Mouse (Mus musculus) gastrocnemius, postnatal 10 days (tissue): ENCODE results near the gene Zfp982. TPM values are rescaled to one million over a fixed set of nuclear protein-coding genes. Genes with fewer than 3 reads are reported as not detected.
"Not testable (repeated sequence)": the region's sequence is repeated elsewhere in the genome, so short reads cannot be mapped to it uniquely, and the experiment has no call there.

Experiments used
- DNase-seq: peaks from one replicate; pipeline ENCODE4 v3.0.0; 2021; ENCODE audit warnings: mixed read lengths
- total RNA-seq, 2 experiments: library from RNA; stranded (reverse); gene quantifications; 2 replicates each; pipeline ENCODE4 v1.2.3; 2021

The Zfp982 gene
- total RNA-seq, 2 experiments from 2014 or later: 4.9 to 5.1 TPM

DNA sequence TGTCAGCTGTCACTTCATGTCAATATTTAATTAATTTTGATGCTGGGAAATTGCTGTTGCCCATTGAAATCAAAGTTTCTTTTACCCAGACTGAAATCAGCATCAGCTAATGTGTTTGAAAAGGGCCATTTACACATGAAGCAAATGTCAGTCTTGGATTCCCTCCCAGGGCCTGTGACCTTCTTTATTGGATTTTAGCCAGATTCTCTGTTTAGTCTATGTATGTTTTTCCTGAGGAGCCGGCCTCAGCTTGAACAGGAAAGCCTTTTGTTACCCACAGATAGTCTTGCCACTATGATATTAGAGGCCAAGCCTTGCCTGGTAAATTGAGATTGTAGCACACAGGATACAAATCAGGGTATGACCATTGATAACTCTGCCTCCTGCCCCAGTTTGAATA is 66.9 kb downstream of the Zfp982 start:
- DNase-seq: not testable (repeated sequence)

Other genes with a start within 250 kb of the Zfp982 start
- gene Zfp988, start 186.7 kb upstream of the Zfp982 start, total RNA-seq: not detected
- under 1 TPM in 1 of 2 experiments, not detected in 1; 0.47 TPM for gene Zfp978, start 131.1 kb upstream of the Zfp982 start, total RNA-seq
- gene Gm16503, start 47.8 kb downstream of the Zfp982 start, total RNA-seq: under 1 TPM; 0.16 to 0.47 TPM
- gene Zfp985, start 60.9 kb downstream of the Zfp982 start, total RNA-seq: not detected
- 1 to 10 TPM; 1.2 to 1.7 TPM for gene Zfp979, start 150.1 kb downstream of the Zfp982 start, total RNA-seq
- not detected for gene Zfp534, start 210.1 kb downstream of the Zfp982 start, total RNA-seq